ENCODE assay signal across 34 mouse cellular contexts in the genomic region with DNA sequence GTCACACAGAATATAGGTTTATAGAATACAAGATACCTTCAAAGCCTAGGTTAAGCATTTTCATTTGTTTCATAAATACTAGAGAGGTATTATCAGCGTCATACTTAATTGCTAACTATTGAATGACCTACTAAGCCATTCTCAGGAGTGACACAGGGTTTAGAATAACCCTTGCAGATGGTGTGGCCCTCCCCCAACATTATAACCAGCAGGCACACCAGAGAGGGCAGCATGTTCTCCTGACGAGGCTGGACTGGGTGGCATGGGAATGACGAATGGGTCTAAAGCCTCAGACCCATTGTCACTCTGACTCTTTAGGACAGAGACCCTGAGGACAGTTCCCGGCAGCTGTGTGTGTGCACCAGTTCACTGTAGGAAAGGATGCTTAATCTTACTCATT.
"Had no signal": no experiment of that assay in that cellular context is flagged by ENCODE, and none has a peak within 500 bp of the region (broad histone marks: within the 10 kb centered on the region; RNA-seq: fewer than 3 reads in every experiment).

No protein-coding gene starts in this region.

- H3K9me3 ChIP-seq: heart, embryonic 15.5 days; hindbrain, embryonic 10.5 days; hindbrain, embryonic 12.5 days; hindbrain, embryonic 13.5 days; hindbrain, embryonic 15.5 days; intestine, embryonic 15.5 days; kidney, embryonic 15.5 days had no signal

- H3K27ac ChIP-seq: heart, embryonic 13.5 days; heart, embryonic 15.5 days; hindbrain, embryonic 10.5 days; hindbrain, embryonic 12.5 days; hindbrain, embryonic 13.5 days; hindbrain, embryonic 14.5 days; hindbrain, embryonic 15.5 days; hindbrain, postnatal 0 days; intestine, embryonic 15.5 days; kidney, embryonic 15.5 days; kidney, postnatal 0 days; layer of hippocampus, adult 2 months; left cerebral cortex, adult 2 months had no signal

- H3K36me3 ChIP-seq: heart, embryonic 13.5 days; heart, embryonic 15.5 days; hindbrain, embryonic 10.5 days; hindbrain, embryonic 12.5 days; hindbrain, embryonic 13.5 days; hindbrain, embryonic 15.5 days; intestine, embryonic 15.5 days; kidney, embryonic 15.5 days had no signal

- ATAC-seq: hindbrain, embryonic 16.5 days; hindbrain, postnatal 0 days; inflammation-experienced regulatory T-cells, adult 6 months; intestine, embryonic 15.5 days; intestine, embryonic 16.5 days; intestine, postnatal 0 days had no signal

- H3K4me1 ChIP-seq: hindbrain, embryonic 10.5 days; hindbrain, embryonic 12.5 days; hindbrain, embryonic 13.5 days had no signal

- H3K4me3 ChIP-seq: heart, embryonic 13.5 days; heart, embryonic 15.5 days; hindbrain, embryonic 10.5 days; hindbrain, embryonic 12.5 days; hindbrain, embryonic 13.5 days; hindbrain, embryonic 15.5 days; intestine, embryonic 15.5 days; kidney, embryonic 15.5 days; layer of hippocampus, adult 2 months; left cerebral cortex, adult 2 months had no signal

- H3K27me3 ChIP-seq: heart, embryonic 13.5 days; heart, embryonic 15.5 days; hindbrain, embryonic 12.5 days; hindbrain, embryonic 13.5 days; hindbrain, embryonic 15.5 days; intestine, embryonic 15.5 days; kidney, embryonic 15.5 days had no signal

- H3K9ac ChIP-seq: heart, embryonic 13.5 days; heart, embryonic 15.5 days; hindbrain, embryonic 12.5 days; hindbrain, embryonic 13.5 days; hindbrain, embryonic 14.5 days; hindbrain, embryonic 15.5 days; intestine, embryonic 15.5 days; kidney, embryonic 15.5 days had no signal

- DNase-seq: heart, postnatal 10 days; heart, postnatal 14 days; heart, postnatal 36 days; heart, postnatal 4 days; kidney, adult 11 months; kidney, adult 18-20 months; kidney, adult 2 months; kidney, adult 8-10 months; kidney, adult 9 months; kidney, postnatal 10 days; kidney, postnatal 14 days; kidney, postnatal 25 days; kidney, postnatal 36 days; kidney, postnatal 4 days; layer of hippocampus, adult 9-11 months; layer of hippocampus, postnatal 36 days had no signal

- H3K4me2 ChIP-seq: heart, embryonic 11.5 days; heart, embryonic 13.5 days; heart, embryonic 15.5 days; hindbrain, embryonic 12.5 days; hindbrain, embryonic 13.5 days; hindbrain, embryonic 14.5 days; hindbrain, embryonic 15.5 days; intestine, embryonic 15.5 days; kidney, embryonic 15.5 days had no signal
